Mouse (Mus musculus) embryonic facial prominence, embryonic 15.5 days (tissue): Measurements from ENCODE around the gene Rundc3a. TPM values are rescaled to one million over a fixed set of nuclear protein-coding genes. Genes with fewer than 3 reads are reported as not detected.

Experiments
- ATAC-seq: fragments of 200-750 bp; cut with Nextera tagmentation; 2 replicates; pipeline ENCODE4 v1.8.0; 2017; ENCODE audit warnings: low read depth, moderate TSS enrichment; ENCODE audit not compliant: insufficient number of reproducible peaks, low FRiP score, low TSS enrichment
- H3K27ac ChIP-seq: fragments of 300-500 bp; sonication (generic); replicated peaks from 2 replicates; pipeline ENCODE4 v1.5.1; 2015; ENCODE audit warnings: mild to moderate bottlenecking, inconsistent platforms
- H3K27me3 ChIP-seq: fragments of 300-500 bp; sonication (generic); 2 replicates; pipeline ENCODE4 v1.6.1; 2015; ENCODE audit warnings: inconsistent platforms
- H3K36me3 ChIP-seq: fragments of 300-500 bp; sonication (generic); 2 replicates; pipeline ENCODE4 v1.6.1; 2015; ENCODE audit warnings: mild to moderate bottlenecking, inconsistent platforms
- H3K4me1 ChIP-seq: fragments of 300-500 bp; sonication (generic); 2 replicates; pipeline ENCODE4 v1.6.1; 2015; ENCODE audit warnings: inconsistent platforms
- H3K4me2 ChIP-seq: fragments of 300-500 bp; sonication (generic); replicated peaks from 2 replicates; pipeline ENCODE4 v1.6.1; 2015; ENCODE audit warnings: mild to moderate bottlenecking, inconsistent platforms
- H3K4me3 ChIP-seq: fragments of 300-500 bp; sonication (generic); replicated peaks from 2 replicates; pipeline ENCODE4 v1.5.1; 2015; ENCODE audit warnings: mild to moderate bottlenecking, inconsistent platforms
- H3K9ac ChIP-seq: fragments of 300-500 bp; sonication (generic); 2 replicates; pipeline ENCODE4 v1.6.1; 2015; ENCODE audit warnings: inconsistent platforms
- H3K9me3 ChIP-seq: fragments of 300-500 bp; sonication (generic); replicated peaks from 2 replicates; pipeline ENCODE4 v1.6.1; 2016; ENCODE audit warnings: inconsistent platforms
- WGBS: fragments of 180-500 bp; shearing (Covaris S2); methylation state at CpG from one replicate; pipeline ENCODE4 v1.1.7; 2015; 5-methylcytosine and 5-hydroxymethylcytosine counted together
- polyA plus RNA-seq: library from polyadenylated mRNA; unstranded; fragments of >200 nt; fragmentation: Nextera tagmentation; extraction: Ambion mirVana; gene quantifications from 2 replicates; pipeline ENCODE4 v1.2.1, GENCODE M21; 2015

Gene Rundc3a
- polyA plus RNA-seq, 1 experiment from 2014 or later = 8.3 TPM

DNA sequence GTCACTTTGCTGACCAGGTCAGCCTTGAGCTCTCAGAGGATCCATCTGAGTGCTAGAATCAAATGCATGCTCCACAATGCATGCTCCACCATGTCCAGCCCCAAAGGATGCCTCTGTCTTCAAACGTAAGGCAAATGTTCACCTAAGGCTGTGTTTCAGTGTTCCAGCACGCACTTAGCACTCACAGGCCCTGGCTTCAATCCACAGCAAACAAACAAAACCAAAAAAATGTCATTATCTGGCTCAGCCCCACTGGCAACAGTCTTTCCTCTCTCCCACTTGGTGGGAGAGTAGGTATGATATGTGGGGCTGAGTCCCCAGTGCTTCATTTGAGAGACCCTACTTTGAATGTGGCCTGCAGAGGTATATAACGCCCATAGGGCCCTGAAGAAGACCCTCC is 17.9 kb downstream of the Rundc3a start:
- ATAC-seq = no peak
- no peaks in the 10 kb centered on the region for H3K27me3 ChIP-seq
- no peak overlapping the region for H3K27ac ChIP-seq
- 67% methylated on average over 3 of the region's 3 CpGs for WGBS
- H3K9ac ChIP-seq = no peak overlapping the region
- H3K36me3 ChIP-seq = no peaks in the 10 kb centered on the region
- no peak overlapping the region for H3K4me2 ChIP-seq
- H3K9me3 ChIP-seq = no peaks in the 10 kb centered on the region
- no peak overlapping the region for H3K4me3 ChIP-seq
- H3K4me1 ChIP-seq = peaks cover 31% of the 10 kb centered on the region

DNA sequence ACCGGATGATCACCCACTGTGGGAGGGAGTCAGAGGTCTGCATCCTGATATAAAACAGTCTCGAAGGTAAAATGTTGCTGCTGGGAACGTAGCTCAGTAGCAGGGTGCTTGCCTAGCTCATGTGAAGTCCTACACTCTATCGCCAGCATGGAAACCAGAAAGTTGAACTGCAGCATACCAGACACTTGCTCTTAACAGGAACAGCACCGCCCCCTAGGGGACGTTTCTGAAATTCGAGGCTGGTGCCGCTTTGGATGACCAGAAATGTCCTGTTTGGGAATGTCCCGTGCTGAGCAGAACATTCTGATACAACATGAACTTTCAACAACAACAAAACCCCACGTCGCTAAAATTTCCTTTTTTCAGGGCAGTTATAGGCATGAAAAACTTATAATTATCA is 18.5 kb downstream of the Rundc3a start:
- Histone ChIP-seq H3K4me3 (no peak overlapping the region), H3K36me3 (no peaks in the 10 kb centered on the region), H3K9me3 (no peaks in the 10 kb centered on the region), H3K27ac (no peak overlapping the region), H3K4me1 (peaks cover 24% of the 10 kb centered on the region), H3K9ac (no peak overlapping the region), H3K27me3 (no peaks in the 10 kb centered on the region), H3K4me2 (no peak overlapping the region)
- no peak for ATAC-seq
- WGBS = 5% methylated on average over 11 of the region's 11 CpGs

DNA sequence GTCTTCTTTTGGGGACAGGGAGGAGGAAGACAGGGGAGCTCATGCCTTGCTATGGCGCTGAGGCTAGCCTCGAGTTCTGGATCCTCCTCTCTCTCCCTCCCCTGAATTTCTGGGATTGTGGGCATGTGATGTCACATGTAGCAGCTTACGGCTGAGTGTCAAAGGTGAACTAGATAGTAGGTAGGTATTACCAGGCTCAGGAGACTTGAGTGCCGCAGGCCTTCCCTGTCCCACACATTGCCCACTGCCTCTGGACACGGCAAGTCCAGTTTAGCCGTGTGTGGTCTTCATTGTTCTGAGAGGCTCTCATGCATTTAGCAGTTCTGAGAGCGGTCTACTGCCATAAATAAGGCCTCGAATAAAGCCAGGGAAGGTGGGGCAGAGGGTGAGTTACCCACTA is 19.9 kb downstream of the Rundc3a start:
- H3K4me2 ChIP-seq = no peak overlapping the region
- H3K27ac ChIP-seq = no peak overlapping the region
- H3K4me1 ChIP-seq = peaks cover 19% of the 10 kb centered on the region
- H3K9ac ChIP-seq = no peak overlapping the region
- no peaks in the 10 kb centered on the region for H3K36me3 ChIP-seq
- no peaks in the 10 kb centered on the region for H3K27me3 ChIP-seq
- ATAC-seq = no peak
- no peak overlapping the region for H3K4me3 ChIP-seq
- H3K9me3 ChIP-seq = no peaks in the 10 kb centered on the region
- WGBS = 76% methylated on average over 8 of the region's 8 CpGs

DNA sequence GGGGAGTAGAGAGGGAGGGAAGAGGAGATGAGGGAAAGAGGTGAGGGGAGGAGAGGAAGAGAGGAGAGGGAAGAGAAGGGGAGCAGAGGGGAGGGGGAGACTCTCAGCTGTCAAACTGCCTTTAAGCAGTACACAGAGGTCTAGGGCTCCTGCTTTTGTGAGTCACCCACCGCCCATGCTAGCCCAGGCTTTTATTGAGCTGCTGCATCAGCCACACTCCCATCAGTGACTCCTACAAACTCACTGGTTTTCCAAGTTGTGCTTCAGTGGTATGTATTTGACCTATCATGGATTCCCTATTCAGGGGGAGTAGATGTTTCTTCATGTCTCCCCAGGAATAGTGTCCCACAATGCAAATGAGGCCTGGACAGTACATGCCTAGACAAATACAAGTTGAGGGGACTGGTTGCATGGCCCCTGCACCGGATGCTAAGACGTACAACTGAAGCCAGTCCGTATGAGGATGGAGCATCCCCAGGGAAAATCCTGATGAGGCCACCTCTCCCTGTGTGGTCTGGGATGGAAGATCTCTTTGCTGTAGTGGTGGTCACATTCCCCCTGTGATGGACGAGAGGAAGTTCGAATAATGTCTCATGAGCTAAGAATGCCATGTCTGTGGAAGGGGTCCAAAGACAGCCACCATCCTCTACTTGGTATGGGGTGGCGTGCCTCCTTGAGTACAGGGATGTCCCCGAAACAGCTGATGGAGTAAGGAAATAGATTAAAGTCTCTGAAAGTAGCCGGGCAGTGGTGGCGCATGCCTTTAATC is 22.0 kb downstream of the Rundc3a start:
- Histone ChIP-seq H3K4me2 (no peak overlapping the region), H3K9me3 (no peaks in the 10 kb centered on the region), H3K27me3 (no peaks in the 10 kb centered on the region), H3K4me1 (peaks cover 5% of the 10 kb centered on the region), H3K27ac (no peak overlapping the region), H3K4me3 (no peak overlapping the region), H3K36me3 (no peaks in the 10 kb centered on the region), H3K9ac (no peak overlapping the region)
- 67% methylated on average over 10 of the region's 10 CpGs for WGBS
- ATAC-seq = no peak

DNA sequence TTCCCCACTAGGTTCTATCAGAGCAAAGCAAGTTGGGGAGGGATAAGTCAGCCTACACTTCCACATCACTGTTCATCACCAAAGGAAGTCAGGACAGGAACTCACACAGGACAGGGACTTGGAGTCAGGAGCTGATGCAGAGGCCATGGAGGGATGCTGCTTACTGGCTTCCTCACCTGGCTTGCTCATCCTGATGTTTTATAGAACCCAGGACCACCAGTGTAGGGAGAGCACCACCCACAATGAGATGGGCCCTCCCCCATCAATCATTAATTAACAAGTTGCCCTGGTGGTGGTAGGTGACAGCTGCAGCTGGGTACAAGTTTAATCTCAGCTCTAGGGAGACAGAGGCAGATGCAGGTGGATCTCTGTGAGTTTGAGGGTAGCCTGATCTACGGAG is 24.0 kb downstream of the Rundc3a start:
- no peak for ATAC-seq
- Histone ChIP-seq H3K9ac (no peak overlapping the region), H3K9me3 (no peaks in the 10 kb centered on the region), H3K4me3 (no peak overlapping the region), H3K27me3 (no peaks in the 10 kb centered on the region), H3K36me3 (no peaks in the 10 kb centered on the region), H3K27ac (no peak overlapping the region), H3K4me1 (no peaks in the 10 kb centered on the region), H3K4me2 (no peak overlapping the region)
- WGBS = 66% methylated on average over 1 of the region's 1 CpGs

DNA sequence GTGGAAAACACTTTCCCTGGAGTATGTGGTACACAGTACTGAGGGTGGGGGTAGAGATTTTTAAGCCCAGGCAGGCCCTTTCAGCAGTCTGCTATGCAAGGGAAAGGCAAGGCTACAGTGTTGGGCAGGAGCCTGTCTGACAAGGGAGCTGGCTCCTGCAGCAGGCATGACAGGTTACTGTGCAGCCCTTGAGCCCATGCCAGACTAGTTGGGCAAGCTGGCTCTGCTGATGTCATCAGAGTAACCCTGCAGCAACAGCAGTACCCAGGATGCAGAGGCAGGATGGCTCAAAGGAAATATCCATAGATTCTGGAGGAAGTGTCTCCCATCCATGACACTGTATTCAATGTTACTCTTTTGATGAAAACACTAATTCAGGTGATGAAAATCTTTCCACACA is 25.7 kb downstream of the Rundc3a start:
- Histone ChIP-seq H3K9ac (no peak overlapping the region), H3K36me3 (no peaks in the 10 kb centered on the region), H3K9me3 (no peaks in the 10 kb centered on the region), H3K4me3 (no peak overlapping the region), H3K4me1 (no peaks in the 10 kb centered on the region), H3K27me3 (no peaks in the 10 kb centered on the region), H3K27ac (no peak overlapping the region), H3K4me2 (no peak overlapping the region)
- no peak for ATAC-seq

DNA sequence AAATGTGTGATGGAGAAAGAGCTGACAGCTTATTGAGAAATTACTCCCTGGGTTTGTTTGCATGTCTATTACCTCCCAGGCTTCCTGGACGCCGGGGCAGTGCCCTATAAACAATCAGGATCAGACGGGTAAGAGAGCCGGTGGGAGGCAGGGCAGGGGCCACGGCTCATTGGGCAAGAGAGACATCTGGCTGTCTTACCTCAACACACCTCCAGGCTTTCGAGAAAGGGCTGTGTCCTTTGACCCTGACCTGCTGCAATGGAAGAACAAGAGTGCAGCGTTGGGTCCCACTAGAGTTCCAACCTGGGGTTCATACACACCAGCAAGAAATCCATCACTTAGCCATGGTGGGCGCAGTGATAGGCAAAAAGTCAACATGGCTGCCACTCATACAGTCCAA is 28.4 kb downstream of the Rundc3a start:
- H3K36me3 ChIP-seq = no peaks in the 10 kb centered on the region
- no peak overlapping the region for H3K9ac ChIP-seq
- H3K27me3 ChIP-seq = no peaks in the 10 kb centered on the region
- H3K4me1 ChIP-seq = no peaks in the 10 kb centered on the region
- ATAC-seq = no peak
- no peak overlapping the region for H3K27ac ChIP-seq
- H3K9me3 ChIP-seq = no peaks in the 10 kb centered on the region
- no peak overlapping the region for H3K4me2 ChIP-seq
- no peak overlapping the region for H3K4me3 ChIP-seq
- WGBS = 64% methylated on average over 8 of the region's 8 CpGs

DNA sequence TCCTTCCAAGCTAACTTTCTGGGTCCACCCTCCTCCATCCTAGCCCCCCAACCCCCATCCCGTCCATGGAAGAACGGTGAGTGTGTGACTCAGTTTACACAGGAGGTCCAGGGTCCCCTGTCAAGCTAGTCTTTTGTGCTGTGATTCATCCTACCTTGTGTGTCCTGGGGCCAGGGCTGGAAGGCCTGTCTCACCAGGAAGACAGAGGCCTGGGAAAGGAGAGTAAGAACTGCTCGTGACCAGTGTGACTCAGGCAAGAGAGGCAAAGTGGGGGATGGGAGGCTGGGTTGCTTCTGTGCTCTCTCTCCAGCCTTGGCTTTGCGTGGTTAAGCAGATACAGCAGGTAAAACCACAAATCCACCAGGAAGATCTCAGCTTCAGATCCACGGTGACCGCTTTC is 31.5 kb downstream of the Rundc3a start:
- no peak overlapping the region for H3K27ac ChIP-seq
- no peak overlapping the region for H3K9ac ChIP-seq
- 70% methylated on average over 6 of the region's 6 CpGs for WGBS
- no peak overlapping the region for H3K4me3 ChIP-seq
- H3K27me3 ChIP-seq = no peaks in the 10 kb centered on the region
- no peaks in the 10 kb centered on the region for H3K36me3 ChIP-seq
- peaks cover 5% of the 10 kb centered on the region; the same call in 1 of the 2 replicates for H3K4me1 ChIP-seq
- H3K4me2 ChIP-seq = no peak overlapping the region
- ATAC-seq = no peak
- H3K9me3 ChIP-seq = no peaks in the 10 kb centered on the region

DNA sequence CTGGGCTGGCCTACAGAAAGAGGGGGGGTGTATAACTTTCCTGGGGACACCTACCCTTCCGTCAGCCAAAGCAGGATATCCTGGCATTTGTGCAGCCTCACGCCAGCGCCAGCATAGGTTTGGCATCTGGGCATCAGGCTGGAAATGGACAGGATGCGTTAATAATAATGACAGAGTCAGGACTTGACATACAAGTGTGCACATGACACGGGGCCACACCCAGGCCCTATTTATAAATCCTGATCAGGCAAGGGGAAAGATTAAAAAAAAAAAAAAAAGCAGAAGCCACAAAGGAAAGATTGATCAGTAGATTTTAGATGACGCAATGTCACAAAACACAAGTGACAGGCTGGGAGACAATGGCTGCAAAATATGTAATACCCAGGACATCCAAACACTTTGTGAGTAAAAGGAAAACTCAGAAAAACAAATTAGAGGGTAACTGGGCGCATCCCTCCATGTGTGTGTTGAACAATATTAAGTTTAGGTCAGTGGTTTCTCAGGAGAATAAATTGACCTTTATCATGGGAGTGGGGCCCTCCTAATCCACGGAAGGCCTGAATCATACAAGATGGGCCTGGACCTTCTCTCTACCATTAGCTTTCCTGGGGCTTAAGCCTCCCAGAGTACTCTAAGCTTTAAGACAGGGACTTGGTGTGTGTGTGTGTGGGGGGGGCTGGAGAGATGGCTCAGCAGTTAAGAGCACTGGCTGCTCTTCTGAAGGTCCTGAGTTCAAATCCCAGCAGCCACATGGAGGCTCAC is 32.5 kb downstream of the Rundc3a start:
- ATAC-seq = no peak
- Histone ChIP-seq H3K9me3 (no peaks in the 10 kb centered on the region), H3K4me2 (no peak overlapping the region), H3K27ac (0 out of 2 replicates have a peak overlapping the region, but pooled peaks have one; percentile 17), H3K27me3 (no peaks in the 10 kb centered on the region), H3K9ac (no peak overlapping the region), H3K36me3 (no peaks in the 10 kb centered on the region), H3K4me1 (peaks cover 8% of the 10 kb centered on the region; the same call in 1 of the 2 replicates), H3K4me3 (no peak overlapping the region)
- WGBS = 76% methylated on average over 8 of the region's 8 CpGs

DNA sequence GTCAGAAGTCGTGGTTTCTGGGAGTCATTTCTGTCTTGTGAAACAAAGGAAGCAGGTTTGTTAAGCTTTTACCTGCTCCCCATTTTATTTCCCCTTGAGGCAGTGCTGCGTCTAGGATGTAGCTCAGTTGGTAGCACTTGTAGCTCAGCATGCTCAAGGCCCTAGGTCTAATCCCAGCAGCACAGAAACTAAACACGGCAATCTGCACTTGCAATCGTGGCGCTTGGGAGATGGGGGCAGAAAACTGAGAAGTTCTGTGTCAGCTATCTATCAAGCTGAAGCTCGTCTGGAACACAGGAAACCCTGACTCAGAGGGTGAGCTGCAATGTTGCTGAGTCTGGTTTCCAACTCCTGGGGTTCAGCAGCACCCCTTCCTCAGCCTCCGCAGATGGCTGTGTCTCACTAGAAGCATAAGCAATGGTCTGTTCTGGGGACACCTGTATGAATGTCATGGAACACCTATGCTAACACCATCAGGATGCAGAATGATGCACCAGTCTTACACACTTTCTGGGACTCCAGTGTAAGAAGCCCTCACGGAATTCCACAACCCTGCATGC is 35.9 kb downstream of the Rundc3a start:
- no peaks in the 10 kb centered on the region for H3K36me3 ChIP-seq
- 63% methylated on average over 8 of the region's 8 CpGs for WGBS
- H3K4me3 ChIP-seq = 0 out of 2 replicates have a peak overlapping the region, but pooled peaks have one; percentile 78
- peaks cover 29% of the 10 kb centered on the region for H3K4me1 ChIP-seq
- peak overlapping the region; percentile 94; the same call in 1 of the 2 replicates for H3K4me2 ChIP-seq
- H3K27me3 ChIP-seq = no peaks in the 10 kb centered on the region
- no peak overlapping the region for H3K27ac ChIP-seq
- H3K9me3 ChIP-seq = no peaks in the 10 kb centered on the region
- 0 out of 2 replicates have a peak overlapping the region, but pooled peaks have one; percentile 39 for H3K9ac ChIP-seq
- ATAC-seq = no peak

DNA sequence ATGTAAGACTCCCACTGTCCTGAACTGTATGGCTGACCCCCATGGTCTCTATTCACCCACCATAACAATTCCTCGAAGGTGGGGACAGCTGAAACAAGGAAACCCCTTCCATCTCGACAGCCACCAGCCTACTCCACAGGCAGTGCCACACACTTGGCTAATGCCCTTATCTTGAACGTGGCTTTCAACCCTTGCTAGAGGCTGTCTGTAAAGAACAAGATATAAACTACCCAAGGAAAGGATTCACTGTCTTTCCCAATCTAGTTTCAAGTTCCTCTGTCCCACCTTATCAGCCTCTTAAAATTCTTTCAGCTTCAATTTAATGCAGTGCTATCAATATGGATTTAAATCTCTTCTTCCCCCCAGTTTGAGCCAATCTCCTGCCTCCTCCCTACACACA is 36.3 kb downstream of the Rundc3a start:
- H3K27ac ChIP-seq = 0 out of 2 replicates have a peak overlapping the region, but pooled peaks have one; percentile 48

More for the DNA sequence above, 36.3 kb downstream of the Rundc3a start:
- H3K4me3 ChIP-seq = peak overlapping the region; percentile 78
- peak overlapping the region; percentile 94 for H3K4me2 ChIP-seq
- H3K36me3 ChIP-seq = 0 out of 2 replicates have a peak, but pooled peaks cover 3% of the 10 kb centered on the region
- 38% methylated on average over 3 of the region's 3 CpGs for WGBS
- ATAC-seq = no peak
- no peaks in the 10 kb centered on the region for H3K27me3 ChIP-seq
- H3K9ac ChIP-seq = 0 out of 2 replicates have a peak overlapping the region, but pooled peaks have one; percentile 39
- H3K9me3 ChIP-seq = no peaks in the 10 kb centered on the region
- peaks cover 33% of the 10 kb centered on the region for H3K4me1 ChIP-seq
